Mouse (Mus musculus): ENCODE data around the gene Tubb2b. TPM values are rescaled to one million over a fixed set of nuclear protein-coding genes. Genes with fewer than 3 reads are reported as not detected.

Gene Tubb2b
- polyA plus RNA-seq (2017; shearing (Covaris generic)): 9.1 TPM

DNA sequence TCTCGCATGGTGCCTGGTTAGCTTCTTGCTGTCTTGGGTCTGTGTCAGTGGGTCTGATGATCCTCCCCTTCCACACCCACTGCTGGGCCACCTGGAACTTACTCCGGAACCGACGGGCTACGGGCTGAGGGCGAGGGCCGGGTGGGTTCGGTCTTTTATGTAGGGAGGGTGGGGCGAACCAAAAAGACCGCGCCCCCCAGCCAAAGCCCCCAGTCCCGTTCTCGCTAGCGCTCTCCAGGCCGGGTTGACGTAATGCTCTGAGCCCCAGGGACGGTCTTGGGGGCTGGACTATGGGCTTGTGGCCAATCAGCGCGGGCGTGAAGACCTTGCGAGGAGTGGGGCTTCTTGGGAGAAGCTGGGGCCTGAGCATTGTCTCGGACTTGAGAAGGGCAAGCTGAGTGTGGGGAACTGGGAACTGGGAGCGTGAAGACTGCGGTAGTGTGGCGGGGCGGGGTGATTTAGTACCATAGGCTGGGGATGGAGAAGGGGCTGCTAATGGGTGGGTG is at the start of gene Tubb2b:
Gene Tubb2b (minus strand): TSS at position 241 of the 506 bp plus-strand sequence.

DNA sequence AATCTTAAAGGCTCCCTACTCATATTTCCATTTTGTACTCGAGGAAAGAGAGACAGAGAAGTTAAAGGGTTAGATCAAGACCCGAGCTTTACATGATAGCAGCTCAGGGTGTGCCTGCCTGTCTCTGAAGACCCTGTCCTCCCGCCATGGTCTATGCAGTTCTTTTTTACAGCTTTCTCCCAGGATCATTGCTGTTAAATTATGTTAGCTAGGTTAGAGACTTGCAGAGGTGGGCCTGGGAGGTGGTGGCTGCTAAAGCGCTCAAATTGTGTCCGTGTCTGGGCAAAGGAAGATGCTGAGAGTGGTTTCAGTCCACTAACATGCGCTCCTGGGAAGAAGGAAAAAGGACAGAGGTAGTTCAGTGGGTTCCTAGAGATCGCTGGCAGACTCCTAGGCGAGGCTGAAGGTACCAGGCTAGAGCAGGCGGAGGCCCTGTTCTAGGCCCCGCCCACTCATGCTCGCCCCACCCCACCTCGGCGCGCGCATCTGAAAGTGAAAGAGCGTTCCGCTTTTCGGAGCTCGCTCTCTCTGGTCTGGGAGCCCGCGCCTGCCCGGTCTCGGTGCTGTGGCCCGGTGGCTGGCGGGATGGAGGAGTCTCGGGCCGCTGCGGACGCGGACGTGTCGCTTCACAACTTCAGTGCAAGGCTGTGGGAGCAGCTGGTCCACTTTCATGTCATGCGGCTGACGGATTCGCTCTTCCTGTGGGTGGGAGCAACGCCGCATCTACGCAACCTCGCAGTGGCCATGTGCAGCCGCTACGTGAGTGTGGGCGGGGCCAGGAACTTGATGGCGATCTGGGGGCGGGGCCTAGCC is 32.4 kb upstream of the Tubb2b start, which contains the start of gene Psmg4:
Gene Psmg4 (plus strand): TSS at position 474 of the 813 bp plus-strand sequence.

DNA sequence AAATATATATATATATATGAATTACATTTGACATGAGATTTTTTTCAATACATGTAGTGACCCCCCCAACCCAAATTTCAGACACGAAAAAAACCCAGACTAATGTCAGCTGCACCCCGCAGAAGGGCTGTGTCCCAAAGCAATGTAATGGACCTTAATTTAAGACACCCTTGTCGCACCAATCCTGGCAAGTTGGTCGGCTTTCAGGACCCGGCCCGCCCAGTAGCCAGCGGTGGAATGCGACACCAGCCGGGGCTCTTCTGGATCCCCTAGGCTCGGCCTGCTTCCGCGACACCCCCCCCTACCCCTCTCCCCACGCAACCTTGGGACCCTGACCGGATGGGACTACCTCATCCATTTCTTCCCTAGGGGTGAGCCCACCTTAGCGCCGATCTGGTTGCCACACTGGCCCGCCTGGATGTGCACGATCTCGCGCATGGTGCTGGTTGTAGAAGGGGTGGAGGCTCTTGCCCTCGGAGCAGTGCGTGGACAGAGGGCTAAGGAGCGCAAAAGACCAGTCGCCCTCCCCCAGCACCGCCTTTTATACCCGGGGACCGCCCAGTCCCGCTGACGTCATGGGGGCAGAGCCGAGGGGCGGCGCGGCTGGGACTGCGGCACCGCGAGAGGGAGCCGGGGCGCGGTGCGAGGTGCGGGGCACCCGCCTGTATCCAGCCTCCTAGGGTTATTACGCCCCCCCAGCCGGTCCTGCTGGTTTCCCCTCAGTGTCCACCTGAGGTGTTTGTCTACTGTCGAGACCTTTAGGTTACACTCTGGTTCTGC is 52.6 kb downstream of the Tubb2b start, which contains the start of gene Tubb2a:
Gene Tubb2a (minus strand): TSS at position 516 of the 780 bp plus-strand sequence.

Other genes starting within 250 kb of the Tubb2b start
- gene Serpinb6c, start 224.8 kb downstream of the Tubb2b start, polyA plus RNA-seq (2017; shearing (Covaris generic)): not detected
- gene Nqo2, start 165.8 kb downstream of the Tubb2b start, polyA plus RNA-seq (2017; shearing (Covaris generic)): 4.8 TPM
- 94.7 TPM for gene Ripk1, start 128.1 kb downstream of the Tubb2b start, polyA plus RNA-seq (2017; shearing (Covaris generic))
- gene Serpinb6a, start 127.7 kb downstream of the Tubb2b start, polyA plus RNA-seq (2017; shearing (Covaris generic)): 34.3 TPM
- gene Bphl, start 92.9 kb downstream of the Tubb2b start, polyA plus RNA-seq (2017; shearing (Covaris generic)): 19.6 TPM
- gene Tubb2a, start 52.5 kb downstream of the Tubb2b start, polyA plus RNA-seq (2017; shearing (Covaris generic)): 404 TPM
- 52.6 TPM for gene Psmg4, start 32.5 kb upstream of the Tubb2b start, polyA plus RNA-seq (2017; shearing (Covaris generic))
- 0.15 TPM for gene Slc22a23, start 214.7 kb upstream of the Tubb2b start, polyA plus RNA-seq (2017; shearing (Covaris generic))